Mouse (Mus musculus): ENCODE results near the gene Il9. TPM values are rescaled to one million over a fixed set of nuclear protein-coding genes. Genes with fewer than 3 reads are reported as not detected.

Gene Il9
- total RNA-seq, 1 experiment from 2014 or later = not detected

DNA sequence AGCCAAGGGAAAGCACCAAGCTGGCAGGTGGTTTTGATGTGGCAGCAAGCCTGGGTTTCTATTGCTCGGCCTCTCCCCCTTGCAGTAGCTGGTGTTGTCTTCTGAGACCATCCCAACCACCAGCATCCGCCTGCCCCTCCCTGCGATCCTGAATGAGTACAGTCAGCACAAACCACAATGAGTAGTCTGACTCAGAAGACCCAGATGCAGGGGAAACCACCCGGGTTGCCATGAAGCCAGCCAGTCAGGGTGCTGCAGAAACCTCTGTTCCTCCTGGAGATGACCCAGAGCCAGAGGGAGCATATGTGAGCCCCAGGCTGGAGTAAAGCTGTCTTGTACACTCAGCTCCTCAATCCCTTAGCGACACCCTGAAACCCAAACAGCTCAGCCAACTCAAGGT is 5.3 kb downstream of the Il9 start:
- ATAC-seq (replicated peaks; ENCODE audit: insufficient number of reproducible peaks, low FRiP score, low TSS enrichment, poor library complexity, severe bottlenecking) = 0 out of 2 replicates have a peak, but pooled peaks have one; percentile 40

DNA sequence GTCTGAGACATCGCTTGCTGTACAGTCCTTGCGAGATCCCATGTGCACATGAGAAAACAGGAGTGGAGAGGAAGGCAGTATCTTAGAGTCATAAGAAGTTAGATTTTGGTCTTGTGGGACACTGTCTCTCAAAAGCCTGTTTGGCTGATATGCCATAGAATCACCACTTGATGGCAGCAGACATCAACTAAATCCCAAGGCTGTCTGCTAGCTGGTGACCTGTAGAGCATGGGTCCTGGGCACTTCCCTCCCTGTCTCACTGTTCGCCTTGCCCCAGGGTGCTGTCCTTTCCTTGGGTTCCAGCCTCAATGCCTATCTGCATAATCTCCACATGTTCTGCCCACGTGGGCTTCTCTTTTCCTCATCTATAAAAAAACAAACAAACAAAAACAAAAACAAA is 6.7 kb downstream of the Il9 start:
- ATAC-seq (replicated peaks; ENCODE audit: insufficient number of reproducible peaks, low FRiP score, low TSS enrichment, poor library complexity, severe bottlenecking) = peak; percentile 61

DNA sequence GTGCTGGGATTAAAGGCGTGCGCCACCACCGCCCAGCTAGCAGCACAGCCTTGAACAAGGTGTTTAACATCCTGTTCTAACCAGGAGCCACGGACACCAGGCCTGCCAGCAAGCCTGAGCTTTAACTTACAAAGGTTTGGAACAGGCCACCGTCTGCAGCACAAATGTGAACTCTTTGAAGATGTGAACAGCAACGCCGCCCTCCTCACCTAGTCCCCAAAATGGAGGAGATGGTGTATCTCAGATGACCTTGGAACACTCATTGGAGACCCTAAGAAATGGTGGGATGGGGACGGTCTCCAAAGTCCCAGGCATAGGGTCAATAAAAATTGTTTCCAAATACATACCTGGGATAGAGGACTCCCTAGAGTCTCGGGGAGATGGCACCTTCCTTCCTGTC is 9.4 kb downstream of the Il9 start:
- ATAC-seq (replicated peaks; ENCODE audit: insufficient number of reproducible peaks, low FRiP score, low TSS enrichment, poor library complexity, severe bottlenecking) = no peak

DNA sequence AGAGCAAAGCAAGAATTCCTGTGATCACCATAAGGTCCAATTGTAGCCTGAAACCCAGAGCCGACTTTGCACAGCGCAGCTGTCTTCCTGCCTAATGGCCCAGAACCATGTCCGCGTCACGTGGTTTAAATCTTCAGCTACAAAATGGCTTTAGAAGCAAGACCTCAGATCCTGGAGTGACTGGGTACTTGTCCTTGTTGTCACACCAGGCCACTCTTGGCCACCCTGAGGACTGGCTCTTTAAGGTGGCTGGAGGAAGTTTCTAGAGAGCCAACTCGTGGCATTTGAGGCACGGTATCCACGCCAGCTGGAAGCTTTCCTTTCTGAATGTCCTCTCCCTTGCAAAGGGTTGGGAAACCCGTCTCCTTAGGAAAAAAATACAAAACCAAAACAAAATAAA is 10.1 kb downstream of the Il9 start:
- no peak for ATAC-seq (replicated peaks; ENCODE audit: insufficient number of reproducible peaks, low FRiP score, low TSS enrichment, poor library complexity, severe bottlenecking)

DNA sequence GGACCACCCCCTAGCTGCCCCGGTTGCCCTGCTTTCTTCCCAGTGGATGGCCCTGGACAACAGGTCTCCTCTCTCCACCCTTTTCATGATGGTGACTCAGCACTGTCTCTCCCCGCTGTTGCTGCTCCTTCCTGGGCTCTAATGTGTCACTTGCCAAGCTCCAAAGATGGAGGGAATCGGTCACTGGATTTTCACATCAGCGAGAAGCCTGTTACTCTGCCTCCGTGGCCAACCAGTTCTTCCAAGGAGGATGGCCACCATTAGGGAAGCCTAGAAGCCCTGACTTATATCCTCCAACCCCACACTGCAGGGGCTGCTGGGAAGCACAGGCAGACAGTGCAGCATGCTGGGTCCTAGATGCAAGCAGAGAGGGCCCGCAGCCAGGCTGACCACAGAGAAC is 10.8 kb downstream of the Il9 start:
- ATAC-seq (replicated peaks; ENCODE audit: insufficient number of reproducible peaks, low FRiP score, low TSS enrichment, poor library complexity, severe bottlenecking) = no peak

DNA sequence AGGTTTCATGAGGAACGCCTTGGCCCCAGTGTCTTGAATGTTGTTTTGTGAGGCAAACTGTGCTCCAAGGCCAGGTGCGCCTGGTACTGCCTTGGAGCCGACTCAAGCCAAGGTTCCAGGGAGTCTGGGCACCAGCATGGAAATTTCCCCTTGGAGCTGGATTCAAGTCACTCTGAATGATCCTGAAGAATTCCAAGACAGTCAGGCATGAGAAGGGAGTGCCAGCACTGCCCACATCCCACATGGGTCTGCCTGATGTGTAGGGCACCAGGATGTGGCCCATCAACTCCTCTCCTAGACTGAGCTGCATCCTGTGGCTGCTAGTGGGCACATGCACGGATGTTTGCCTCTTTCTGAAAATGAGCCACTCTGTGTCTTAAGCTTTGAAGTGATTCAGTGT is 13.5 kb downstream of the Il9 start:
- ATAC-seq (replicated peaks; ENCODE audit: insufficient number of reproducible peaks, low FRiP score, low TSS enrichment, poor library complexity, severe bottlenecking) = no peak

DNA sequence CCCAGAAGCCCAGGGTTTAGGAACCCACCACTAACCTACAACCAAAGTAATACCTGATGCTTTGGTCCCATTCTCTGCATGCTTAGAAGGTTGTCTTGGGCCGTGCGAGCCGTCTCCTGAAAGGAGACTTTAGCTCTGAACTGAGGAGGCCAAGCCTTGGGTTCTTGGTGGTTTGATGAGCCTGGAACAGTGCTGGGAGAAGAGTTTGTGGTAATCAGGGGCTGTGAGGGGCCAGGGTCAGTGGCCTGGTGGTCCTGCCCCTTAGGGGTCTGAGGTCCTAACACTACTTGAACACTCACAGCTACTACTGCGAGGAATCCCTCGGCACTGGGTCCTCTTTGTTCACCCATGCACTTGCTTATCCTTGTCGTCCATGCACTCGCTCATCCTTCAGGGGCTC is 14.3 kb downstream of the Il9 start:
- ATAC-seq (replicated peaks; ENCODE audit: insufficient number of reproducible peaks, low FRiP score, low TSS enrichment, poor library complexity, severe bottlenecking) = no peak

DNA sequence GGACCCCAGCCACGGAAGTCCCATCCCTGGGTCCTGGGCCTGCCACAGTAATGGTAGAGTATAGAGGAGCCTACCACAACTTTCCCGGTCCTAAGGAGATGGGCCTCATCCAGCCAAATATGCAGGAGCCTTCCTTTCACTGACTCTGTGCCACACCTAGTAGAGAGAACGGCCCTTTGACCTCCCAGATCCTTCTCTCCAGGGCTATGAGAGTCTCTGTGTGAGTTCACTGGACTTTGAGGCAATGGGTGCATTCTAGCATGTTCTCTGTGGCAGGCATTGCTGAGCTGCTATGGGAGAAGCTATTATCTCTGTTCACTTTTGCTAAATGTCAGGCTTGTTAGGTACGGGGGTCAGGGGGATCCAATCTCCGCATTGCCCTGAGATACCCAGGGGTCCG is 18.3 kb downstream of the Il9 start:
- ATAC-seq (replicated peaks; ENCODE audit: insufficient number of reproducible peaks, low FRiP score, low TSS enrichment, poor library complexity, severe bottlenecking) = no peak

DNA sequence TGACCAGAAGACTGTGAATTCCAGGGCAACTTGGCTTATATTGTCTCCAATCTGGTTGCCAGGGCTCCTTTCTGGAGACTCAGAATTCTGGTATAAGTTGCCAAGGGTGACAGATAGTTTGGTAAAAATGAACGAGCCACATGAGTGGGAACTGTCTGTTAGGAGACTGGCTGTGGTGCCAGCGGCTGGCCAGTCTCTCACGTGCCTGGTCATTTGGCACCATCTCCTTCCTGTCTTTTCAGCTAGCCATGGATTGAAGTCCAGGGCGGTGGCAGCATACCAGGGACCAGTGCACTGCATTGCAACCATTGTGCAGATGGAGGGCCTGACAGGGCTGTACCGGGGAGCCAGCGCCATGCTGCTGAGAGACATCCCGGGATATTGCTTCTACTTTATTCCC is 18.8 kb downstream of the Il9 start:
- ATAC-seq (replicated peaks; ENCODE audit: insufficient number of reproducible peaks, low FRiP score, low TSS enrichment, poor library complexity, severe bottlenecking) = no peak

DNA sequence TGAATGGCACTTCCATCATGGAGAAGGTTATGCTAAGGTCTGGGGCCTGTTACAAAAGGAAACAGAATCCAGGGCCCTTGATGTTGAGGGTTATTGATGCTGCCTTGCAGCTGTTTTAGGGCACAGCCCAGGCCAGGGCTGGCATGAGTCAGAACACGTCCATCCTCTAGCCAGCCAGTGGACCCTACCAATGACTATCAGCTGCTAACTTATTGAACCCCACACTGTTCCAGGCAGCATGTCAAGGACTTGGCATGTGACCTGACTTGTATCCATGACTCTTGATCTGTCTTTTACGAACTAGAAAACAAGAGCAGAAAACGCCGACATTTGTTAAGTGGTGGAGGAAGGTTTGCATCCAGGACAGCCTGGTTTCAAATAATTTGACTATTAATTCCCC is 19.3 kb downstream of the Il9 start:
- no peak for ATAC-seq (replicated peaks; ENCODE audit: insufficient number of reproducible peaks, low FRiP score, low TSS enrichment, poor library complexity, severe bottlenecking)

DNA sequence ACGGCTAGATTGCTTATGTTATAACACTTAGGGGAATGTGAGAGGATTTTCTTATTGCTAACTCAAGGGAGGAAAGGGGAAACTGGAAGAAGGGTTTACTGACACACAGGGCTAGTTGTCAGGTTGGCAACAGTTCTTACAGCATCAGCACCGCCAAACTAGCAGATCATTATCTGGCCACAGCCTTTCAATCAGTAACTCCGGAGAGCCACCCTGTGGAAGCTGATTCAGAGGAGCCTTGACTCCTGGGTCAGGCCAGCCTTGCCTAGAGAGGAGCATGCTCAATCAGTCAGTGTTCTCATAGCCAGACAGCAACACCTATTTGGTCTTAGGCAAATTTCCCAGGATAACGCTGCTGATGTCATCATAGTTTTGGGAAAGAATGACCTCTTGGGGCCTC is 20.6 kb downstream of the Il9 start:
- ATAC-seq (replicated peaks; ENCODE audit: insufficient number of reproducible peaks, low FRiP score, low TSS enrichment, poor library complexity, severe bottlenecking) = no peak

DNA sequence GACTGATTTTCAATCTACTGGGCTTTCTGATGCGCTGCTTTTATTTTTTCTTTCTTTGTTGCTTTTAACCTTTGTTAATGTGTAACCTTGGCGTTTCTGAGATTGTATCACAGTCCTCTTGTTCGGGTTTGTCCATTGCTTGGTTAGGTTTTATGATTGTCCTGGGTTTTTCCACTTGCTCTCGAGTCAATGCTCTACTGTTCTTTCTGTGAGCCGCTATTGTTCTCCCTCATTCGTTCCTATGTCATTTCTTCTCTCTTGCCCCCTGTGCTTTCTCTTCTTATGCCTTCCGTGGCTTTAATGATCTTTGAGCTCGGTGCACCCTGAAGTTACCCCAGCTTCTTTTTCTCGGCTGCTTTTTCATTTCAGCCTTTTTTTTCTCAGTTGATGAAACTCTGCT is 24.0 kb downstream of the Il9 start:
- ATAC-seq (replicated peaks; ENCODE audit: insufficient number of reproducible peaks, low FRiP score, low TSS enrichment, poor library complexity, severe bottlenecking) = no peak

DNA sequence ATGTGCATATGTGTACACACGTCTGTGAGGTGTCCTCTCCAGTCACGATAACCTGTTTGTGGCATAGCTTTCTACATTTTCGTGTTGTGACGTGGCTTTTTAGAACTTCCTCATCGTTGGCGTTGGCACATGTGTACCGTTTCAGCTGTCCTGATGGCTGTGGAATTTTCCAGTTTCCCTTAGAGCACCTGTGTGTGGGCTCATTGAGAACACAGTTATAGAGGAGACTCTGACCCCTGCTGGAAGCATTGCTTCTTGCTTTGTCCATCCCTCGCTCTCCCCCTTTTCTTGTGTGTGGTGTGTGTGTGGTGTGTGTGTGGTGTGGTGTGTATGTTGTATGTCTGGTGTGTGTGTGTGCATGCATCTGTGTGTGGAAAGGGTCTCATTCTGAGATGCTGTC is 32.0 kb downstream of the Il9 start:
- no peak for ATAC-seq (replicated peaks; ENCODE audit: insufficient number of reproducible peaks, low FRiP score, low TSS enrichment, poor library complexity, severe bottlenecking)

DNA sequence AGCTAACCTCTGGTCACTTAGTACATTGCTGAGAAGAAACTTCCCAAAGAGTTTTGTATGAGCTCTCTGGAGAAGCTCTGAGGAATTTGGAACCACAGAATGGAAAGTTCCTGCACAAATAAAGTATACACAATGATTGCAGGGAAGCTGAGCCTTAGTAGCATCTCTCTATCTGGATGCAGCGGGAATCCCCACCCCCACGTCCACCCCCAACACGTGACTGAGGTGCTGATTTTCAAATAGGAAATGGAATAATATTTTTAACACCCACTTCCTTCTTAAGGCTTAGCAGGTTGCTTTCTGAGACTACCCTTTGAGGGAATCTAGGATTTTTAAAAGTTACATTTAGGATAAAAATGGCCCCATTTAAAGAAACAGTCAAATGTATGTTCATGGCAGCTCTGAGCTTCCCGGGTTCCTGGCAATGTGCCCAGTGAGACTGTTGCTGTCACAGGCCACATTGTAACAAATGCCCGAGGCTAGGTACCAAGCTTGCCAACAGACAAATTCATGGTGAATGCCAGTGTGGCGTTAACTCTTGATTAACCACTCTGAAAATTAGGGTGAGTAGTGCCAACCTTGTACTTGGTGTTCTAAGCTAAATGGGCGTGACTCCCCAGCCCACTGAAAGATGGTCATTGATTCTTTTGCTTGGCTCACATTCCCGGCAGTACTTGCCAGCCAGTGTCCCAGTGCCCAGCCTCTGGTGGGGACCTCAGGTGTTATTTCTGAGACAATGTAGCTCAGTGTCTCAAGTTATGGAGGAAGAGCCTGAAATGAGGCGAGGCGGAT is 32.6 kb downstream of the Il9 start:
- ATAC-seq (replicated peaks; ENCODE audit: insufficient number of reproducible peaks, low FRiP score, low TSS enrichment, poor library complexity, severe bottlenecking) = no peak

DNA sequence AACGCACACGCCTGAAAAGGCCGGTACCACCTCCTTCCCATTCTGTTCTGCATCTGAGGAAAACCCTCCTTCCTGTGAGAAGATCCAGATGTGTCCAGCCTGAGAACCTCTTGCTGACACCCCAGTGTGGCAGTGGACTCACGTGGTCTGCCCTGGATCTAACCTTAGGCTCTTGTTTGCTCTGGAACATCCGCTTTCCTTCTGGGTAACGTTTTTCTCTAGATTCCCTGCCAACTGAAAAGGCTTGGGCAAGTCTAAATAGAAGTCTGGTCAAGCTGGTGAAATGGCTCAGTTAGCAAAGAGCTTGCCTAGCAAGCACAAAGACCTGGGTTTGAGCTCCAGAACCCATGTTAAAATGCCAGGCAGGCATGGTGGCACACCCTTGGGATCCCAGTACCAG is 37.0 kb downstream of the Il9 start:
- no peak for ATAC-seq (replicated peaks; ENCODE audit: insufficient number of reproducible peaks, low FRiP score, low TSS enrichment, poor library complexity, severe bottlenecking)

DNA sequence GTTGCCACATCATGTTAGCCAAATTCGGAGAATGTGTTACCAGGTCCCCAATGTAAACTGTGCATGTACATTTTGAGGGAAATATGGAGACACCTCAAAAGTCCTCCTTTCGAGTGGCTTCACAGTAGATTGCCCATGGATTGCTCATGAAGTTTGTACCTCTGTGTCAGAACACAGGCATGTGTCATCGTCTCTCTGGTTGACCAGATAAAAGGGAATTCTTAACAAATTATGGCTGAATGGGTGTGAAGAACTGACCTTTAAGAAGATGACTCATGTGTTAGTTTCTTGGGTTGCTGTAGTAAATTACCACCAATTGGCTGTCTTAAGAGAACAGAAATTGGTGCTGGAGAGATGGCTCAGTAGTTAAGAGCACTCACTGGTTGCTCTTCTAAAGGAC is 37.9 kb downstream of the Il9 start:
- no peak for ATAC-seq (replicated peaks; ENCODE audit: insufficient number of reproducible peaks, low FRiP score, low TSS enrichment, poor library complexity, severe bottlenecking)

DNA sequence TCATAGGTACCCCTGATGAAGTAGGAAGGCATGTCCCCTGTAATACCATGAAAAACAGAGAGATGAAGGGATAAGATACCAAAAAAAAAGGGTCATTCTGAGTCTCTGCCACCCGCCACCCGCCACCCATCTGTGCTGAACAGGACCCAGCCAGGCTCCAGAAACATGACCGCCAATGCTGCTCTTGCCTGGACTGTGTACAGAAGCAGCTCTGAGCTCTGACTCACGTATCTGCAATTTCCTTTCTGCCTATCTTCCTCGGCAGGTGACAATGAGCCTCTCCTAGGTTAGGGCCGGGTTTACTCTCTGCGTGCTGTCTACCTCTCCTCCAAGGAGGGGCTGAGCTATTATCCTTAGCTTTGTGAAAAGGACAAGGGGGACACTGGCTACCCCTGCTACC is 38.6 kb downstream of the Il9 start:
- ATAC-seq (replicated peaks; ENCODE audit: insufficient number of reproducible peaks, low FRiP score, low TSS enrichment, poor library complexity, severe bottlenecking) = no peak

DNA sequence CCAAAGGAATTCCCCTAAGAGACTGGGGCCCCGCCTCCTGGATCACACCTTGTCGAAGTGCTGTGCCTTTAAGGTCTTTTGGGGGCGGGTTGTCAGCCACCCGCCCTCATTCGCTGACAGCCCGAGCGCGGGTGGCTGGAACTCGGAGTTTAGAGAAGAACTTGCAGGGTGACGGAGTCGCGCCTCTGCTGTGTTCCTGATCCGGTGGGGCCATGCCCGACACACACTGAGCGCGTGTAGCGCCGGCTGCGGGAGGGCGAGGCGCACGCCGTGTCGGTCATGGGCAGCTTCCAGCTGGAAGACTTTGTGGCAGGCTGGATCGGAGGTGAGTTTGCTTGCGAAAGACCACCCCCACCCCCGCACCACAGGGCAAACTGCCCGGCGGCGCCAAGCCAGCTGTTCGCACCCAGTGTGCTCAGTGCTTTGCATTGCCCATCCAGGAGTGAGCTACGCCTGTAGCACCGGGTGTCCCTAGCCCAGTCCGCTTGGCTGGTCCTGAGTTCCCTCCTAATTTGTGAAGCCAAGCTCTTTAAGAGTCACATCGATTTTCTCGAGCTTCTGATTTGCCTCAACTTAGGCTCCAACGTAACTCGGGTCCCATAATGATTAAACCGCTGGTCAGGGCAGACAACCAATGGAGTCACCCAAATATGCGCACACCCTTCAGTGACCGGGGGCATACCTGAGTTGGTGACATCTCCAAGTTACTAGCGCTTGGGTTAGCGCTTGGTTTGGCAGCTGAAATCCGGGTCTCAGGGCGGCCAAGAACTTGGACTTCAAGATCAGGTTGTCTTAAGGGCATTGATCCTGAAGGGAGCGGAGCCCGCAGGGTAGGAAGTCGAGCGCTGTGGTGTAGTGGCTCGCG is 43.6 kb downstream of the Il9 start, which contains the start of gene Slc25a48:
TSS of gene Slc25a48 (plus strand) at position 145 of the 865 bp plus-strand sequence.
- no peak for ATAC-seq (replicated peaks; ENCODE audit: insufficient number of reproducible peaks, low FRiP score, low TSS enrichment, poor library complexity, severe bottlenecking)

DNA sequence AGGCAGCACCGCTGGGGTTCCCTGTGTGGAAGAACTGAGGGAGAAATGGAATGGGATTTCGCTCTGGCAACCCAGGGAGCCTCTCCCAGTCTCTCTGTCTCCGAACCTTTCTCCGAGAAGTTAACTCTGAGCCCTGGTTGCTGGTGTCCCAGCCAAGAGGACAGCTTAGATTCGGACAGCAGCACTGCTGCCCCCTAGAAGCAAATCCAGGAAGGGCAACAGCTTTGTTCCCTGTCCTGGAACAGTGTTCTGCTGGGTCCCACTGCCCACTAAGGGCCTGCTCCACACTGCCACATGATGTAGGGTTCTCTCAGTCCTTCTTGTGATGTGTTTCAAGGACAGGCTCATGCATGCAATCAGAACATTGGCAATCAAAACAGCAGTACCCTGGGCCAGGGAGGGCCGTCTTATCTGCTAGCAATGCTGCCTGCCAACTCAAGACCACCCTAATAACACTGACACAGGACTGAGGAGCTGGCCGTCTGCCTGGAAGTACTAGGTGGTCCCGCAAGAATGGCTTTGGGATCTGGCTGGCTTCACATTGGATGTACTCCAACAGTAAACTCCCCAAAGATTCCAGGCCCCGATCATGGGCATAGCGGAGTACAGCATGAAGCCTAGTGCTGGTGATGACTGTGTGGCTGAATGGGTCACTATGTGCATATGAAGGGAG is 46.3 kb downstream of the Il9 start:
- no peak for ATAC-seq (replicated peaks; ENCODE audit: insufficient number of reproducible peaks, low FRiP score, low TSS enrichment, poor library complexity, severe bottlenecking)

All from monocyte, adult 5-6 weeks (primary cell).